15 mouse cellular contexts compared by ENCODE assay signal in genomic region chr11:107016893-107017292, GRCm38 (mm10). TPM values are rescaled to one million over a fixed set of nuclear protein-coding genes. Genes with fewer than 3 reads are reported as not detected.
A peak's percentile ranks its signal among the peaks of the same experiment; 100 is the strongest.
DNase-seq lines count a peak whose midpoint lies in the region; ATAC-seq lines count a peak whose summit lies in the region.
"Had no signal": no experiment of that assay in that cellular context is flagged by ENCODE, and none has a peak within 500 bp of the region (broad histone marks: within the 10 kb centered on the region; RNA-seq: fewer than 3 reads in every experiment).

No protein-coding gene starts in this region.

- ATAC-seq in lung, embryonic 15.5 days (ENCODE audit: borderline replicate concordance, extremely low read depth, low FRiP score, low TSS enrichment) = peak; percentile 56

- WGBS in lung, embryonic 15.5 days = 45% methylated on average over 1 of the region's 1 CpGs

- H3K9me3 ChIP-seq in lung, embryonic 15.5 days = no peaks in the 10 kb centered on the region
- H3K9me3 ChIP-seq: hindbrain, embryonic 15.5 days; midbrain, embryonic 12.5 days had no signal

- H3K4me3 ChIP-seq in lung, embryonic 15.5 days = no peak overlapping the region
- H3K4me3 ChIP-seq: hindbrain, embryonic 15.5 days; midbrain, embryonic 12.5 days had no signal

- no peaks in the 10 kb centered on the region for H3K36me3 ChIP-seq in lung, embryonic 15.5 days
- H3K36me3 ChIP-seq: hindbrain, embryonic 15.5 days; midbrain, embryonic 12.5 days had no signal

- 0 out of 2 replicates have a peak overlapping the region, but pooled peaks have one; percentile 2 for H3K27ac ChIP-seq in lung, embryonic 15.5 days
- H3K27ac ChIP-seq: hindbrain, embryonic 15.5 days; midbrain, embryonic 12.5 days had no signal

- no peak overlapping the region for H3K4me2 ChIP-seq in lung, embryonic 15.5 days
- H3K4me2 ChIP-seq: hindbrain, embryonic 15.5 days; midbrain, embryonic 12.5 days had no signal

- no peaks in the 10 kb centered on the region for H3K27me3 ChIP-seq in lung, embryonic 15.5 days
- H3K27me3 ChIP-seq: hindbrain, embryonic 15.5 days; midbrain, embryonic 12.5 days had no signal

- peaks cover 12% of the 10 kb centered on the region for H3K4me1 ChIP-seq in lung, embryonic 15.5 days
- H3K4me1 ChIP-seq: midbrain, embryonic 12.5 days had no signal

- no peak overlapping the region for H3K9ac ChIP-seq in lung, embryonic 15.5 days
- H3K9ac ChIP-seq: hindbrain, embryonic 15.5 days; midbrain, embryonic 12.5 days had no signal

- DNase-seq in lung, adult 18-20 months = no peak
- peak; percentile 49 for DNase-seq in fibroblast of lung, adult 2 months (ENCODE audit: low read depth)
- peak; percentile 82 for DNase-seq in kidney, adult 9 months
- DNase-seq in lung, postnatal 36 days = peak; percentile 44
- no peak for DNase-seq in layer of hippocampus, postnatal 36 days
- DNase-seq in urinary bladder, postnatal 25 days (ENCODE audit: low spot score) = no peak
- DNase-seq: adrenal gland, postnatal 25 days; cerebellum, adult 9-10 months; gastrocnemius, postnatal 14 days; left cerebral cortex, postnatal 4 days; right cerebral cortex, postnatal 14 days; thymus, adult 2 months had no signal

RNA-seq across cellular contexts. Expression of gene 1810010H24Rik, which starts 8.6 kb away (rescaled TPM):
- polyA plus RNA-seq in lung, embryonic 15.5 days (2015; fragmentation: Nextera tagmentation; extraction: Ambion mirVana) = 8.8 and 10.0 TPM in 2 replicates
- 1 to 10 TPM; 2.6 to 3.4 TPM for total RNA-seq in layer of hippocampus, postnatal 36 days (2021)

RNA-seq across cellular contexts. Expression of gene Kpna2, which starts 17.6 kb away (rescaled TPM):
- polyA plus RNA-seq in lung, embryonic 15.5 days (2015; fragmentation: Nextera tagmentation; extraction: Ambion mirVana) = 534 and 547 TPM in 2 replicates
- total RNA-seq in layer of hippocampus, postnatal 36 days (2021) = 10 to 100 TPM; 21.5 to 25.2 TPM

Comparison
In these comparisons a context has a peak if more than half of its experiments do, and no peak if none do; other contexts are left out.
1. DNase-seq: peak in fibroblast of lung, adult 2 months (single experiment), kidney, adult 9 months (single experiment) and lung, postnatal 36 days (single experiment); none in lung, adult 18-20 months (0 of 2), layer of hippocampus, postnatal 36 days (0 of 2) and urinary bladder, postnatal 25 days (single experiment).